Mouse (Mus musculus) central nervous system, embryonic 18 days (tissue): ENCODE data around the gene Fundc1. TPM values are rescaled to one million over a fixed set of nuclear protein-coding genes. Genes with fewer than 3 reads are reported as not detected.

ENCODE experiments used
- polyA plus RNA-seq: library from polyadenylated mRNA; depleted of rRNA; stranded (reverse); fragments of >200 nt; gene quantifications from 2 replicates; pipeline ENCODE4 v1.2.3, GENCODE M21; 2012; rRNA removed

Fundc1 gene
- polyA plus RNA-seq = 27.7 and 28.7 TPM in 2 replicates

GRCm38 (mm10) chrX:17571621-17572459 lies at the start of gene Fundc1:
TSS of gene Fundc1 (minus strand) at chrX:17572325.

